Mouse (Mus musculus) stomach, embryonic 16.5 days (tissue): ENCODE data around the gene Cops2. TPM values are rescaled to one million over a fixed set of nuclear protein-coding genes. Genes with fewer than 3 reads are reported as not detected.

ENCODE experiments used
- ATAC-seq: fragments of 200-750 bp; cut with Nextera tagmentation; 2 replicates; pipeline ENCODE4 v1.8.0; 2017; ENCODE audit warnings: moderate number of reproducible peaks, moderate TSS enrichment; ENCODE audit not compliant: insufficient read depth, low FRiP score
- H3K27ac ChIP-seq: fragments of 300-500 bp; sonication (generic); 2 replicates; pipeline ENCODE4 v1.5.1; 2014; ENCODE audit warnings: low read length
- H3K27me3 ChIP-seq: fragments of 300-500 bp; sonication (generic); 2 replicates; pipeline ENCODE4 v1.6.1; 2014; ENCODE audit warnings: low read length, control low read depth, mixed read lengths; ENCODE audit not compliant: control insufficient read depth, insufficient read depth
- H3K36me3 ChIP-seq: fragments of 300-500 bp; sonication (generic); 2 replicates; pipeline ENCODE4 v1.6.1; 2014; ENCODE audit warnings: low read length; ENCODE audit not compliant: control insufficient read depth, insufficient read depth
- H3K4me1 ChIP-seq: fragments of 300-500 bp; sonication (generic); 2 replicates; pipeline ENCODE4 v1.6.1; 2014; ENCODE audit warnings: low read length, control low read depth, mixed read lengths; ENCODE audit not compliant: control insufficient read depth, insufficient read depth
- H3K4me2 ChIP-seq: fragments of 300-500 bp; sonication (generic); 2 replicates; pipeline ENCODE4 v1.6.1; 2014; ENCODE audit warnings: low read depth, low read length, mixed read lengths
- H3K4me3 ChIP-seq: fragments of 300-500 bp; sonication (generic); replicated peaks from 2 replicates; pipeline ENCODE4 v1.5.1; 2014; ENCODE audit warnings: mild to moderate bottlenecking, low read length
- H3K9ac ChIP-seq: fragments of 300-500 bp; sonication (generic); 2 replicates; pipeline ENCODE4 v1.6.1; 2014; ENCODE audit warnings: low read length
- H3K9me3 ChIP-seq: fragments of 300-500 bp; sonication (generic); replicated peaks from 2 replicates; pipeline ENCODE4 v1.6.1; 2016; ENCODE audit warnings: low read length, control low read depth; ENCODE audit not compliant: control insufficient read depth
- WGBS: fragments of 180-500 bp; shearing (Covaris S2); extraction: QIAGEN DNeasy Blood & Tissue Kit; methylation state at CpG from one replicate; pipeline ENCODE4 v1.1.7; 2014; 5-methylcytosine and 5-hydroxymethylcytosine counted together
- polyA plus RNA-seq: library from polyadenylated mRNA; unstranded; fragments of >200 nt; fragmentation: Nextera tagmentation; extraction: Ambion mirVana; gene quantifications from 2 replicates; pipeline ENCODE4 v1.2.1, GENCODE M21; 2015

The Cops2 gene
- polyA plus RNA-seq, 1 experiment from 2014 or later: 70.5 TPM

GRCm38 (mm10) chr2:125805826-125806225 is 53.1 kb downstream of the Cops2 start:
- Histone ChIP-seq H3K4me2 (no peak overlapping the region), H3K27ac (no peak overlapping the region), H3K4me1 (peaks cover 6% of the 10 kb centered on the region; the same call in 1 of the 2 replicates), H3K36me3 (no peaks in the 10 kb centered on the region), H3K9me3 (no peaks in the 10 kb centered on the region), H3K9ac (no peak overlapping the region), H3K4me3 (no peak overlapping the region), H3K27me3 (no peaks in the 10 kb centered on the region)
- WGBS: 57% methylated on average over 1 of the region's 1 CpGs
- ATAC-seq: no peak

- Histone ChIP-seq H3K9ac (no peak overlapping the region), H3K36me3 (no peaks in the 10 kb centered on the region), H3K4me3 (no peak overlapping the region), H3K4me1 (peaks cover 7% of the 10 kb centered on the region; the same call in 1 of the 2 replicates), H3K27me3 (no peaks in the 10 kb centered on the region), H3K9me3 (no peaks in the 10 kb centered on the region), H3K4me2 (no peak overlapping the region), H3K27ac (no peak overlapping the region)
- WGBS: 78% methylated on average over 4 of the region's 4 CpGs
- no peak for ATAC-seq
Observed at GRCm38 (mm10) chr2:125801947-125802346, 57.0 kb downstream of the Cops2 start.

GRCm38 (mm10) chr2:125801038-125801437 is 57.9 kb downstream of the Cops2 start:
- ATAC-seq: no peak
- 30% methylated on average over 8 of the region's 8 CpGs for WGBS
- Histone ChIP-seq H3K27ac (no peak overlapping the region), H3K9me3 (no peaks in the 10 kb centered on the region), H3K4me2 (no peak overlapping the region), H3K4me1 (peaks cover 7% of the 10 kb centered on the region; the same call in 1 of the 2 replicates), H3K9ac (no peak overlapping the region), H3K27me3 (no peaks in the 10 kb centered on the region), H3K4me3 (no peak overlapping the region), H3K36me3 (no peaks in the 10 kb centered on the region)

GRCm38 (mm10) chr2:125800428-125800827 is 58.5 kb downstream of the Cops2 start:
- H3K27ac ChIP-seq: no peak overlapping the region
- 53% methylated on average over 4 of the region's 4 CpGs for WGBS
- no peaks in the 10 kb centered on the region for H3K9me3 ChIP-seq
- no peak overlapping the region for H3K4me3 ChIP-seq
- H3K4me2 ChIP-seq: no peak overlapping the region
- H3K9ac ChIP-seq: no peak overlapping the region
- H3K27me3 ChIP-seq: no peaks in the 10 kb centered on the region
- peak; percentile 64; the same call in 1 of the 2 replicates for ATAC-seq
- H3K4me1 ChIP-seq: peaks cover 7% of the 10 kb centered on the region; the same call in 1 of the 2 replicates
- H3K36me3 ChIP-seq: no peaks in the 10 kb centered on the region

- Histone ChIP-seq H3K36me3 (no peaks in the 10 kb centered on the region), H3K27ac (no peak overlapping the region), H3K4me2 (no peak overlapping the region), H3K27me3 (no peaks in the 10 kb centered on the region), H3K9me3 (no peaks in the 10 kb centered on the region), H3K4me3 (no peak overlapping the region), H3K9ac (no peak overlapping the region), H3K4me1 (peaks cover 7% of the 10 kb centered on the region; the same call in 1 of the 2 replicates)
- no peak for ATAC-seq
Observed at GRCm38 (mm10) chr2:125797872-125798271, 61.1 kb downstream of the Cops2 start.

GRCm38 (mm10) chr2:125795118-125795517 is 63.8 kb downstream of the Cops2 start:
- Histone ChIP-seq H3K9ac (no peak overlapping the region), H3K27me3 (no peaks in the 10 kb centered on the region), H3K4me2 (no peak overlapping the region), H3K27ac (no peak overlapping the region), H3K36me3 (no peaks in the 10 kb centered on the region), H3K4me3 (no peak overlapping the region), H3K9me3 (no peaks in the 10 kb centered on the region), H3K4me1 (no peaks in the 10 kb centered on the region)
- 66% methylated on average over 2 of the region's 2 CpGs for WGBS
- ATAC-seq: no peak

GRCm38 (mm10) chr2:125794166-125794565 is 64.8 kb downstream of the Cops2 start:
- Histone ChIP-seq H3K9me3 (no peaks in the 10 kb centered on the region), H3K27me3 (no peaks in the 10 kb centered on the region), H3K27ac (no peak overlapping the region), H3K4me2 (no peak overlapping the region), H3K36me3 (no peaks in the 10 kb centered on the region), H3K9ac (no peak overlapping the region), H3K4me1 (no peaks in the 10 kb centered on the region), H3K4me3 (no peak overlapping the region)
- ATAC-seq: no peak
- WGBS: 58% methylated on average over 2 of the region's 2 CpGs

GRCm38 (mm10) chr2:125792879-125793261 is 66.1 kb downstream of the Cops2 start:
- H3K4me1 ChIP-seq: no peaks in the 10 kb centered on the region
- H3K27me3 ChIP-seq: no peaks in the 10 kb centered on the region
- 80% methylated on average over 11 of the region's 11 CpGs for WGBS
- H3K36me3 ChIP-seq: no peaks in the 10 kb centered on the region
- no peaks in the 10 kb centered on the region for H3K9me3 ChIP-seq
- no peak overlapping the region for H3K4me3 ChIP-seq
- no peak overlapping the region for H3K9ac ChIP-seq
- no peak for ATAC-seq
- no peak overlapping the region for H3K4me2 ChIP-seq
- H3K27ac ChIP-seq: no peak overlapping the region

GRCm38 (mm10) chr2:125792144-125792878 is 66.6 kb downstream of the Cops2 start:
- Histone ChIP-seq H3K4me2 (no peak overlapping the region), H3K4me3 (no peak overlapping the region), H3K27me3 (no peaks in the 10 kb centered on the region), H3K36me3 (no peaks in the 10 kb centered on the region), H3K9me3 (no peaks in the 10 kb centered on the region), H3K4me1 (no peaks in the 10 kb centered on the region), H3K27ac (no peak overlapping the region), H3K9ac (no peak overlapping the region)
- 67% methylated on average over 2 of the region's 2 CpGs for WGBS
- ATAC-seq: no peak
